Mouse (Mus musculus) lung, embryonic 16.5 days (tissue): ENCODE data around the gene Parp1. TPM values are rescaled to one million over a fixed set of nuclear protein-coding genes. Genes with fewer than 3 reads are reported as not detected.
"Not testable (repeated sequence)": the region's sequence is repeated elsewhere in the genome, so short reads cannot be mapped to it uniquely, and the experiment has no call there.

ENCODE experiments used
- ATAC-seq: fragments of 200-750 bp; cut with Nextera tagmentation; 2 replicates; pipeline ENCODE4 v1.8.0; 2017; ENCODE audit warnings: low read depth, mild to moderate bottlenecking, moderate library complexity
- H3K27ac ChIP-seq: fragments of 300-500 bp; sonication (generic); 2 replicates; pipeline ENCODE4 v1.5.1; 2014; ENCODE audit warnings: mild to moderate bottlenecking, control low read depth, low read length
- H3K27me3 ChIP-seq: fragments of 300-500 bp; sonication (generic); 2 replicates; pipeline ENCODE4 v1.6.1; 2014; ENCODE audit warnings: low read depth, low read length, mixed read lengths; ENCODE audit not compliant: control insufficient read depth, insufficient read depth
- H3K36me3 ChIP-seq: fragments of 300-500 bp; sonication (generic); 2 replicates; pipeline ENCODE4 v1.6.1; 2014; ENCODE audit warnings: low read length; ENCODE audit not compliant: control insufficient read depth, insufficient read depth
- H3K4me1 ChIP-seq: fragments of 300-500 bp; sonication (generic); replicated peaks from 2 replicates; pipeline ENCODE4 v1.6.1; 2014; ENCODE audit warnings: low read length, mixed read lengths; ENCODE audit not compliant: control insufficient read depth, insufficient read depth
- H3K4me2 ChIP-seq: fragments of 300-500 bp; sonication (generic); 2 replicates; pipeline ENCODE4 v1.6.1; 2014; ENCODE audit warnings: low read depth, low read length, control low read depth
- H3K4me3 ChIP-seq: fragments of 300-500 bp; sonication (generic); 2 replicates; pipeline ENCODE4 v1.5.1; 2014; ENCODE audit warnings: mild to moderate bottlenecking, low read length, control low read depth
- H3K9ac ChIP-seq: fragments of 300-500 bp; sonication (generic); 2 replicates; pipeline ENCODE4 v1.6.1; 2014; ENCODE audit warnings: low read length, control low read depth
- H3K9me3 ChIP-seq: fragments of 300-500 bp; sonication (generic); 2 replicates; pipeline ENCODE4 v1.6.1; 2016; ENCODE audit warnings: low read length; ENCODE audit not compliant: control insufficient read depth
- WGBS: fragments of 180-500 bp; shearing (Covaris S2); extraction: QIAGEN DNeasy Blood & Tissue Kit; methylation state at CpG from one replicate; pipeline ENCODE4 v1.1.7; 2014; 5-methylcytosine and 5-hydroxymethylcytosine counted together
- polyA plus RNA-seq: library from polyadenylated mRNA; unstranded; fragments of >200 nt; fragmentation: Nextera tagmentation; extraction: Ambion mirVana; gene quantifications from 2 replicates; pipeline ENCODE4 v1.2.1, GENCODE M21; 2015

The Parp1 gene
- polyA plus RNA-seq, 1 experiment from 2014 or later, result 110 TPM

- no peak for ATAC-seq
- 45% methylated on average over 3 of the region's 3 CpGs for WGBS
Measured at GRCm38 (mm10) chr1:180606106-180606505, 37.4 kb downstream of the Parp1 start.

GRCm38 (mm10) chr1:180606796-180607577, 38.3 kb downstream of the Parp1 start:
- H3K4me1 ChIP-seq, result no peaks in the 10 kb centered on the region
- H3K9ac ChIP-seq, result no peak overlapping the region
- H3K36me3 ChIP-seq, result peaks cover 6% of the 10 kb centered on the region; the same call in 1 of the 2 replicates
- no peak overlapping the region for H3K4me2 ChIP-seq
- H3K27ac ChIP-seq, result no peak overlapping the region
- H3K27me3 ChIP-seq, result no peaks in the 10 kb centered on the region
- 0 out of 2 replicates have a peak, but pooled peaks cover 2% of the 10 kb centered on the region for H3K9me3 ChIP-seq
- no peak overlapping the region for H3K4me3 ChIP-seq
- ATAC-seq, result no peak
- WGBS, result 76% methylated on average over 10 of the region's 10 CpGs

More at GRCm38 (mm10) chr1:180606106-180606505, 37.4 kb downstream of the Parp1 start:
- Histone ChIP-seq H3K4me3 (no peak overlapping the region), H3K36me3 (peaks cover 10% of the 10 kb centered on the region; the same call in 1 of the 2 replicates), H3K4me2 (no peak overlapping the region), H3K4me1 (no peaks in the 10 kb centered on the region), H3K9ac (no peak overlapping the region), H3K27me3 (no peaks in the 10 kb centered on the region), H3K27ac (no peak overlapping the region), H3K9me3 (0 out of 2 replicates have a peak, but pooled peaks cover 2% of the 10 kb centered on the region)

GRCm38 (mm10) chr1:180607578-180607879, 38.8 kb downstream of the Parp1 start:
- no peaks in the 10 kb centered on the region for H3K27me3 ChIP-seq
- no peak overlapping the region for H3K4me2 ChIP-seq
- no peak overlapping the region for H3K27ac ChIP-seq
- no peaks in the 10 kb centered on the region for H3K4me1 ChIP-seq
- H3K9ac ChIP-seq, result no peak overlapping the region
- H3K36me3 ChIP-seq, result peaks cover 6% of the 10 kb centered on the region; the same call in 1 of the 2 replicates
- no peak for ATAC-seq
- H3K9me3 ChIP-seq, result 0 out of 2 replicates have a peak, but pooled peaks cover 2% of the 10 kb centered on the region
- WGBS, result 77% methylated on average over 2 of the region's 2 CpGs
- H3K4me3 ChIP-seq, result no peak overlapping the region

- ATAC-seq, H3K9me3 ChIP-seq, H3K4me2 ChIP-seq, H3K27me3 ChIP-seq, H3K27ac ChIP-seq, H3K4me3 ChIP-seq, H3K9ac ChIP-seq, H3K4me1 ChIP-seq, H3K36me3 ChIP-seq: not testable (repeated sequence)
- WGBS, result 91% methylated on average over 11 of the region's 14 CpGs
Measured at GRCm38 (mm10) chr1:180611842-180612241, 43.1 kb downstream of the Parp1 start.

GRCm38 (mm10) chr1:180616762-180617161, 48.0 kb downstream of the Parp1 start:
- no peak overlapping the region for H3K4me3 ChIP-seq
- no peaks in the 10 kb centered on the region for H3K36me3 ChIP-seq
- no peaks in the 10 kb centered on the region for H3K27me3 ChIP-seq
- H3K9ac ChIP-seq, result no peak overlapping the region
- no peak overlapping the region for H3K27ac ChIP-seq
- no peaks in the 10 kb centered on the region for H3K9me3 ChIP-seq
- 96% methylated on average over 3 of the region's 3 CpGs for WGBS
- no peak overlapping the region for H3K4me2 ChIP-seq
- H3K4me1 ChIP-seq, result no peaks in the 10 kb centered on the region
- ATAC-seq, result no peak

- no peak for ATAC-seq
- H3K36me3 ChIP-seq, result no peaks in the 10 kb centered on the region
- H3K9ac ChIP-seq, result no peak overlapping the region
- WGBS, result 66% methylated on average over 4 of the region's 4 CpGs
- no peak overlapping the region for H3K27ac ChIP-seq
- H3K27me3 ChIP-seq, result no peaks in the 10 kb centered on the region
- H3K4me1 ChIP-seq, result no peaks in the 10 kb centered on the region
- no peak overlapping the region for H3K4me3 ChIP-seq
- peaks cover 3% of the 10 kb centered on the region; the same call in 1 of the 2 replicates for H3K9me3 ChIP-seq
- H3K4me2 ChIP-seq, result no peak overlapping the region
Measured at GRCm38 (mm10) chr1:180622389-180622788, 53.7 kb downstream of the Parp1 start.

- Histone ChIP-seq H3K9ac (no peak overlapping the region), H3K36me3 (no peaks in the 10 kb centered on the region), H3K4me2 (no peak overlapping the region), H3K4me3 (no peak overlapping the region), H3K9me3 (peaks cover 3% of the 10 kb centered on the region; the same call in 1 of the 2 replicates), H3K27me3 (no peaks in the 10 kb centered on the region), H3K4me1 (no peaks in the 10 kb centered on the region), H3K27ac (no peak overlapping the region)
- 78% methylated on average over 2 of the region's 2 CpGs for WGBS
- ATAC-seq, result no peak
Measured at GRCm38 (mm10) chr1:180623911-180624310, 55.2 kb downstream of the Parp1 start.

GRCm38 (mm10) chr1:180626141-180626540, 57.4 kb downstream of the Parp1 start:
- no peak overlapping the region for H3K4me3 ChIP-seq
- H3K9ac ChIP-seq, result no peak overlapping the region
- peaks cover 3% of the 10 kb centered on the region; the same call in 1 of the 2 replicates for H3K9me3 ChIP-seq
- H3K36me3 ChIP-seq, result no peaks in the 10 kb centered on the region
- no peak overlapping the region for H3K4me2 ChIP-seq
- WGBS, result 37% methylated on average over 2 of the region's 2 CpGs
- peak; percentile 87 for ATAC-seq
- H3K4me1 ChIP-seq, result no peaks in the 10 kb centered on the region
- H3K27ac ChIP-seq, result no peak overlapping the region
- H3K27me3 ChIP-seq, result no peaks in the 10 kb centered on the region

GRCm38 (mm10) chr1:180637796-180638195, 69.1 kb downstream of the Parp1 start:
- not testable (repeated sequence) for H3K9ac ChIP-seq, H3K4me3 ChIP-seq, H3K36me3 ChIP-seq, H3K27me3 ChIP-seq, ATAC-seq, H3K27ac ChIP-seq, H3K4me2 ChIP-seq, H3K9me3 ChIP-seq
- WGBS, result 79% methylated on average over 2 of the region's 2 CpGs
- H3K4me1 ChIP-seq, result peaks cover 19% of the 10 kb centered on the region
